Mouse (Mus musculus): ENCODE results near the gene Zfp433.
"Not testable (repeated sequence)": the region's sequence is repeated elsewhere in the genome, so short reads cannot be mapped to it uniquely, and the experiment has no call there.

Zfp433 gene

GRCm38 (mm10) chr10:81704531-81705301 lies at the start of gene Zfp433:
Gene Zfp433, plus strand, starts transcription at chr10:81704825.
- not testable (repeated sequence) for DNase-seq (ENCODE audit: low spot score)

GRCm38 (mm10) chr10:81655178-81655577 lies 49.4 kb upstream of the Zfp433 start:
- DNase-seq (ENCODE audit: low spot score), result no peak

GRCm38 (mm10) chr10:81656174-81656573 lies 48.5 kb upstream of the Zfp433 start:
- DNase-seq (ENCODE audit: low spot score), result no peak

GRCm38 (mm10) chr10:81687114-81687513 lies 17.5 kb upstream of the Zfp433 start:
- not testable (repeated sequence) for DNase-seq (ENCODE audit: low spot score)

- DNase-seq (ENCODE audit: low spot score), result not testable (repeated sequence)
These were observed 66.1 kb downstream of the Zfp433 start, which contains the start of gene Gm3055 for GRCm38 (mm10) chr10:81770506-81771403. Gene Gm3055, minus strand, starts transcription at chr10:81771161.

GRCm38 (mm10) chr10:81771404-81771777 lies 66.8 kb downstream of the Zfp433 start:
- DNase-seq (ENCODE audit: low spot score), result not testable (repeated sequence)

All from MN1 (cell line).